Mouse (Mus musculus) cerebellum, postnatal 4 days (tissue): ENCODE results near the gene Vps16.
A peak's percentile ranks its signal among the peaks of the same experiment; 100 is the strongest.

Experiments
- DNase-seq, 2 experiments: peaks; one replicate each; pipeline ENCODE4 v3.0.0; 2022; ENCODE audit warnings: low spot score in 2 of 2, mixed read lengths in 1 of 2

Vps16 gene

GRCm38 (mm10) chr2:130421781-130422620 is 2.1 kb upstream of the Vps16 start:
- no peak for DNase-seq

- DNase-seq: peak; percentile 65 to 87
Observed at GRCm38 (mm10) chr2:130423397-130424125, 578 bp upstream of the Vps16 start.

- no peak for DNase-seq
Observed at GRCm38 (mm10) chr2:130425112-130425511, 973 bp downstream of the Vps16 start.

DNA sequence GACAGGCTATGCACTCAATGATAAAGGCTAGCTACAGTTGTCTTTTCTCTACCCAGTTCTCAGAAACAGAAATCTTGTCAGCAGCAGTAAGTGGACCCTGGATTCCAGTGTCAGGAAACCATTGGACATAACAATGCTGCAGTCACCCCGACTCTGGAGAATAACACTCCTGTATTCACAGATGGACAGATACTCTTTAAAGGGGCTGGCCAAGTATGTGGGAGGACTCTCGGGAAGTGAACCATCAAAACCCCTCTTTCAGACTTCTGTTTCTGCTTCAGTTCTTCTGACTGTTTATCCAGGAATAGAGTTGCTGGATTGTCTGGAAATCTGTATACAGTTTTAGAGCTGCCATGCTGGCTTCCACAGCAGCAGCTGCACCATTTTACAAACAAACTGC is 5.7 kb downstream of the Vps16 start:
- DNase-seq: no peak

- no peak for DNase-seq
Observed at GRCm38 (mm10) chr2:130430484-130430883, 6.3 kb downstream of the Vps16 start.

- no peak for DNase-seq
Observed at GRCm38 (mm10) chr2:130432157-130432556, 8.0 kb downstream of the Vps16 start.

- DNase-seq: peak in 1 of 2 experiments; percentile 49
Observed at GRCm38 (mm10) chr2:130433152-130433551, 9.0 kb downstream of the Vps16 start.

- DNase-seq: no peak
Observed at GRCm38 (mm10) chr2:130436769-130437168, 12.6 kb downstream of the Vps16 start.

DNA sequence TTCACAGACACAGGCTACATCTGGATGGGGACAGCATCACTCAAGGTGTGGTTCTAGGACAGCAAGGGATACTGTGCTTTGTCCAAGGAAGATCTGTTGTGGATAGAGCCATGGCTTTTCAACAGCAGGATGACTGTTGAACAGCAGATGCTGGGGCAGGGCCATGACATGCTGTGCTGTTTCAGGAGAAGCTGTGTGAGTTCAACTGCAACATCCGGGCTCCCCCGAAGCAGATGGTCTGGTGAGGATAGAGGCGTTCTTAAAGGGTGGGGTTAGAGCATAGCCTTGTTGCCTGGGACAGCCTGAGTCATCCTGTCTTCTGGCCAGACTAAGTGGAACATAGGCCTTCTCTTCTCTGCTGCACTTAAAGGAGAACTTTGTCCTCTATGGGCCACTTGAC is 14.7 kb downstream of the Vps16 start:
- DNase-seq: no peak

DNA sequence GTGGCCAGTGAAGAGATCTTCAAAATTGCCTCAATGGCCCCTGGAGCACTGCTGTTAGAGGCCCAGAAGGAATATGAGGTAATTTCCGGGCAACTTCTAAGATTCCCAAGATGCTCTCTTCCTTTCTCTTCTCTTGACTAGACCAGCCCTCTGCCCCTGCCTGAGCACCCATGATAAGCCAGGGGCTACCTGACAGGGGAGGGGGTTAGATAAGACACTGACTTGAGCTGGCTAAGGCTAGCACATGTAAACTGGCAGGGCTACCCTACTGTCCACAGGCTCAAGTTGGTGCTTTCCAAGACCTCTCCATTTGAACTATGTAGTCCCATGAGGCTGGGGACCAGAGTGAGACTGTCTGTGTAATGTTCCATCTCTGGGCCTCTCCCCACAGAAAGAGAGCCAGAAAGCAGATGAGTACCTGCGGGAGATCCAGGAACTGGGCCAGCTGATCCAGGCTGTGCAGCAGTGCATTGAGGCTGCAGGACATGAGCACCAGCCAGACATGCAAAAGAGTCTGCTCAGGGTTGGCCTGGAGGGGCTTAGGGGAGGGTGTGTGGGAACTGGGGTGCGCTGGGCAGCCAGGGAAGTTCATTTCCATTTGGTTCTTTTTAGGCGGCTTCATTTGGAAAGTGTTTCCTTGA is 15.8 kb downstream of the Vps16 start:
- DNase-seq: no peak

DNA sequence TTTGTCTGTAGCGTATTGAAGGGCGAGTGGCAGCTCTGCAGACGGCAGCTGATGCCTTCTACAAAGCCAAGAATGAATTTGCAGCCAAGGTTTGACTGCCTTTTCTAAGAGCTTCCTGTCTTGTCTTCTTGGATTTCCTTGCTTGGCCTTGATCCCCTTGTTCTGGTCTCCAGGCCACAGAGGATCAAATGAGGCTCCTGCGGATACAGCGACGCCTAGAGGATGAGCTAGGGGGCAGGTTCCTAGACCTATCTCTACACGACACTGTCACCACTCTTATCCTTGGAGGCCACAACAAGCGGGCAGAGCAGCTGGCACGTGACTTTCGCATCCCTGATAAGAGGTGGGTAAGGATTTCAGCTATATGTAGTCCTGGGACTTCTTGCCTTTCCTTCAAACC is 18.0 kb downstream of the Vps16 start:
- no peak for DNase-seq

DNA sequence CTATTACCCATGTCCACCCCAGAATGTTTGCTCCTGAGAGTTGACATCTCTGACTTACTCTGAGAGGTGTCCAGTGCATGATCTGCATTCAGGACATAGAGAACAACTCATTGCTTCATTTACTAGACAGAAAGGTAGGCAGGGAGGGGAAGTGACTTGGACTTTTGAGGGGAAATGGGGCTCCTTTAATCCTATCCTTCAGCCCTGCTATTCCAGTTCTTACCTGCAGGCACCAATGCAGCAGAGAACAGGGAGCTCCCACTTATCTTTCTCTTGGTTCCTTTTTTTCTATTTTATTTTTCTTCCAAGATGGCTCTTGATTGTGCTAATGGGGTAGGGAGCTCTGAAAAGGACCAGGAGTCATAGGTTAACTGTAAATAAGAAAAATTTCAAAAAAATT is 24.3 kb downstream of the Vps16 start:
- DNase-seq: no peak

DNA sequence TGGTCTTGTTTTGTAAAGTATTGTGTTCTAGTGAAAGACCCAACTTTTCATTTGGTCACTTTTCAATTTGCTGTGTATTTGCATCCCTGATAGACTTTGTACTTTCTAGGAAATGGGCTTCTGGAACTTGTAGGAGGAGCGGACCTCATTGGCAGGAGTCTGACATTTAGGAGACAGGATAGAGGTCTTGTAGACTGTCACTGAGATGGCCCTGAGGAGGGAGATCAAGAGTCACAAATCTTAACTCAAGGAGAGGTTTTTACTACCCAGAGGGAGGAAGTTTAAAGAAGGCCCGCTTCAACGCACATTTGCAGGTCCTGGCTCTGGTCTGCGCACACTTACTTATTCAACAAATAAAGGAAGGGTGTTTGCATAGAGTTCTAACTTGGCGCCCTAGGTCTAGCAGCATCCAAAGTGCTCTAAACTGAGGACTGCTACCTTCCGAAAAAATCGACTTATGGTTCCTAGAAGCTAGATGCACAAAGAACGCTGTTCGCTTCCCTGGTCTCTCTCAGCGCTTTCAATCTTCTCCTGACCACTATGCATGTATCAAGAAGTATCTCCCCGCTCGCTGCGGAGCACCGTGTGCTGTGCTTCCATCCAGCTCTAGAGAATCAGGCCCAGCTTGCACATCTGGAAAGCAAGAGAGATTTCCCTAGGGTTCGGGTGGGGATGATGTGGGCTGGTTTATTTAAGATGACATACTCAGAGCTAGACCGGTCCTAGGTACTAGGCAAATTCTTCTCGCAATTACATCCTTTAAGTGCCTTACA is 25.1 kb downstream of the Vps16 start:
- no peak for DNase-seq

- peak; percentile 82 to 92 for DNase-seq
Observed at GRCm38 (mm10) chr2:130449794-130450433, 25.8 kb downstream of the Vps16 start, which contains the start of gene Ptpra. Gene Ptpra (plus strand): TSS chr2:130450278.

DNA sequence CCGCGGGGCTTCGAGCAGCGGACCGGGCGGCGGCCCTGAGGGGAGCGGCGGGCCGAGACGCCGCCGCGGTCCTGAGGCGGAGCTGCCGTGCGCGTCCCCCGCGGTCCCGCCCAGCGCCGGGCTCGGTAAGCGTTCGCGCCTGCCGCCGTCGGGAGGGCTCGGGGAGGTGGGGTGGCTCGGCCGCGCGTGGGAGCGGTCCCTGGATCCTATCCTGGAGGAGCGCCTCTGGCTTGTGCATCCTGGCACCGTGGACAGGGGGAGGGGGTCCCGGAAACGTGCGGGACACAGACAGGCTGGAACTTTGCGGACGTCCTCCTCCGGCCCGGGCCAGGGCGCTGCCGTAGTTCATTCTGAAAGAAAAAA is 26.3 kb downstream of the Vps16 start:
- peak in 1 of 2 experiments; percentile 38 for DNase-seq

DNA sequence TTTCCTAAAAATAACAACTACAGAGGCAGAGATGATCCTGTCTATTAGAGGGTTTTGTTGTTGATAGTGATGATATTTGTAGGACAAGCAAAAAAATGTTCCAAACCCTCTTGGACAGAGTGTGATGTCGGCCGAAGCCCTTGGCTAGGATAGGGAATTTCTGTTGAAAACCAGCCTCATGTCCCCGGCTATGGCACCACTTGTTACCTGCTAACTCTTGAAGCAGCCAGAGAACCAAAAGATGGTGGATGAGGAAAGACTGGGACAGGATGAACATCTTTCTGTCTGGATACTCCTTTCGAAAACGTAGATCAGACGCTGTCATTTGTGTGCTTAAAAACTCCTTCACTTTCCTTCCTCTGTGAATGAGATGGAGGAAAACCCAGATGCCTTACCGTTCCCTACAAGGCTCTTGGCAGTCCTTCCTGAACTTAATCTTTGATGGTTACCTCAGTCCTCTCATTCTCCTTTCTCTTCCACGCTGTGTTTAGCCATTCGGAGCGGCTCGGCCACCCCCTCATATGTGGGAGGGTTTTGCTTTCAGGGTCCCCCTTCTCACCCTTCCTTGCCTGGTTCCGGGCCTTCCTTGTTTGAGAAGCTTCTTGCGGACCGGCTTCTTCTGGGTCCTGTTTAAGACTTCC is 27.1 kb downstream of the Vps16 start:
- DNase-seq: no peak

DNA sequence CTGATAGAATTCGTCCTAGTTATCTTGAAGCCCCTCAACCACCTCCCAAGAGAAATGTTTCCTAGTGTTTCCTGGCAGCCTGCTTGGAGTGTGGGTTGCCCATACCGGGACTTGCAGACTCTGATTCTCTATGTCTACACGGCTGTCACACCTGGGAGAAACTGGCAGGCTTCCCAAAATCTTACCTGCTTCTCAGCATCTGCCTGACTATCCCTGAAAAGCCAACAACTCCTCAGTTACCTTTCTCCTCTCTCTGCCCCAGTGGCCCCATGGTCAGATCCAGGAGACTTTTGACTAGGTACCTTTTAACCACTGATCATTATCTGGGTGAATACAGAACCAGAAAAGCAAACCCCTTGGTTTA is 27.6 kb downstream of the Vps16 start:
- no peak for DNase-seq

- no peak for DNase-seq
Observed at GRCm38 (mm10) chr2:130452266-130452665, 28.1 kb downstream of the Vps16 start.

DNA sequence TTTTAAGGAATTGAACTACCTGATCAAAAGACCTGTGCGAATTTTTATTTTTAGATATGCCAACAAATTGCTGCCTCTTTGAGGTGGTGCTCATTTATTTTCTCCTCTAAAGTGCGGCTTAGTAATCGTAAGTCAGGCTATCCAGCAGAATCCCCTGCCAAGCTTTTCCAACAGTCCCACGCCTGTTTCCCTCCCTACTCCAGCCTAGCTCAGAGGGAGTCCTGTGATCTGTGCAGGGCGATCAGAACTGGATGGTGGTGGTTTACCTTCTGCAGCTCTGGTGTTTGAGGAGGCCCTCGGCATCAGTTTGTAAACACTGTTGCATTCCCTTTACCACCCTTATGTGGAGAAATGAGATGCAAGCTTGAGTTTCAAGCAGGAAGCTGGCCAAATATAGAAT is 29.3 kb downstream of the Vps16 start:
- DNase-seq: no peak

GRCm38 (mm10) chr2:130454748-130455370 is 30.7 kb downstream of the Vps16 start:
- DNase-seq: peak in 1 of 2 experiments; percentile 57
